ENCODE assay signal across 19 mouse cellular contexts in the genomic region with DNA sequence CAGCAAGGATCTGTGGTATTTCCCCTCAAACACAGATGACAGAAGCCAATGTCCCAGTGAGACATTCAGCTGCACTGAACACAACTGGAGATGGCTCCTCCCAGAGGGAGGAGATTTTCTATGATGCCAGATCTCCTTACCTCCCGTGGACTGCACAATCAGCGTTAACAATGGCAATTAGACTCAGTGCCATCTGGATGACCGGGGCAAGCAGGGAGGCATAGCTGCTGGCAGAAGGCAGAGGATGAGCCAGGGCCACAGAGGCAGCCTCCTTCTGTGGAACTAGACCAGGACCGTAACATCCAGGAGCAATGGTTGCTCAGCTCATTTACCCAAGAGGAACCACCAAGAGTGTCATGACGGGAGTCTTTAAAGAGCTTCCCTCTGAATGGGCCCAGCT.
"Had no signal": no experiment of that assay in that cellular context is flagged by ENCODE, and none has a peak within 500 bp of the region (broad histone marks: within the 10 kb centered on the region; RNA-seq: fewer than 3 reads in every experiment).

No protein-coding gene starts in this region.

- H3K9ac ChIP-seq: limb, embryonic 12.5 days; limb, embryonic 15.5 days; liver, embryonic 14.5 days; liver, postnatal 0 days; lung, embryonic 14.5 days; midbrain, embryonic 13.5 days; stomach, embryonic 15.5 days had no signal

- H3K4me3 ChIP-seq: layer of hippocampus, adult 2 months; limb, embryonic 12.5 days; limb, embryonic 15.5 days; midbrain, embryonic 13.5 days; stomach, embryonic 15.5 days had no signal

- H3K36me3 ChIP-seq: limb, embryonic 12.5 days; limb, embryonic 15.5 days; midbrain, embryonic 13.5 days; stomach, embryonic 15.5 days had no signal

- H3K27me3 ChIP-seq: limb, embryonic 15.5 days; stomach, embryonic 15.5 days had no signal

- H3K4me1 ChIP-seq: limb, embryonic 12.5 days; limb, embryonic 15.5 days; stomach, embryonic 15.5 days had no signal

- ATAC-seq: liver, postnatal 0 days; lung, postnatal 0 days; midbrain, embryonic 13.5 days had no signal

- H3K4me2 ChIP-seq: limb, embryonic 12.5 days; limb, embryonic 15.5 days; liver, embryonic 11.5 days; lung, embryonic 14.5 days; midbrain, embryonic 13.5 days; stomach, embryonic 15.5 days had no signal

- DNase-seq: kidney, adult 11 months; kidney, adult 9 months; kidney, postnatal 14 days; kidney, postnatal 4 days; layer of hippocampus, adult 9-11 months; liver, postnatal 0 days; lung, embryonic 14.5 days; right cerebral cortex, postnatal 25 days; spleen, adult 18-20 months; thymus, postnatal 25 days had no signal

- H3K27ac ChIP-seq: layer of hippocampus, adult 2 months; limb, embryonic 12.5 days; limb, embryonic 15.5 days; liver, embryonic 14.5 days; macrophage; midbrain, embryonic 13.5 days; stomach, embryonic 15.5 days had no signal

- H3K9me3 ChIP-seq: limb, embryonic 12.5 days; limb, embryonic 15.5 days; midbrain, embryonic 13.5 days; stomach, embryonic 15.5 days had no signal
